Mouse (Mus musculus) cerebellum, adult 8-10 months (tissue): ENCODE data around the gene Asrgl1.
"Not testable (repeated sequence)": the region's sequence is repeated elsewhere in the genome, so short reads cannot be mapped to it uniquely, and the experiment has no call there.

Experiments
- DNase-seq: peaks from one replicate; pipeline ENCODE4 v3.0.0; 2022

The Asrgl1 gene

GRCm38 (mm10) chr19:9103986-9104385 lies 31.4 kb downstream of the Asrgl1 start:
- no peak for DNase-seq

- no peak for DNase-seq
Measured at GRCm38 (mm10) chr19:9101062-9101457, 34.4 kb downstream of the Asrgl1 start.

- no peak for DNase-seq
Measured at GRCm38 (mm10) chr19:9100297-9101061, 35.0 kb downstream of the Asrgl1 start.

GRCm38 (mm10) chr19:9099751-9100150 lies 35.7 kb downstream of the Asrgl1 start:
- DNase-seq, result no peak

GRCm38 (mm10) chr19:9097441-9097840 lies 38.0 kb downstream of the Asrgl1 start:
- DNase-seq, result no peak

GRCm38 (mm10) chr19:9095111-9095510 lies 40.3 kb downstream of the Asrgl1 start:
- DNase-seq, result no peak

GRCm38 (mm10) chr19:9090709-9091108 lies 44.7 kb downstream of the Asrgl1 start:
- DNase-seq, result no peak

GRCm38 (mm10) chr19:9090191-9090590 lies 45.2 kb downstream of the Asrgl1 start:
- no peak for DNase-seq

- no peak for DNase-seq
Measured at GRCm38 (mm10) chr19:9087821-9088220, 47.6 kb downstream of the Asrgl1 start, which contains the start of gene Scgb1a1. Gene Scgb1a1 (minus strand): TSS chr19:9087958.

- DNase-seq, result not testable (repeated sequence)
Measured at GRCm38 (mm10) chr19:9083892-9084291, 51.5 kb downstream of the Asrgl1 start.

- DNase-seq, result no peak
Measured at GRCm38 (mm10) chr19:9083010-9083355, 52.5 kb downstream of the Asrgl1 start.

GRCm38 (mm10) chr19:9082191-9083009 lies 53.0 kb downstream of the Asrgl1 start:
- DNase-seq, result peak; percentile 56

- no peak for DNase-seq
Measured at GRCm38 (mm10) chr19:9081311-9082190, 53.9 kb downstream of the Asrgl1 start.

GRCm38 (mm10) chr19:9079916-9080315 lies 55.5 kb downstream of the Asrgl1 start:
- DNase-seq, result no peak

GRCm38 (mm10) chr19:9076982-9077660 lies 58.3 kb downstream of the Asrgl1 start:
- no peak for DNase-seq

- no peak for DNase-seq
Measured at GRCm38 (mm10) chr19:9076035-9076434, 59.4 kb downstream of the Asrgl1 start.

- no peak for DNase-seq
Measured at GRCm38 (mm10) chr19:9075558-9075957, 59.9 kb downstream of the Asrgl1 start.

GRCm38 (mm10) chr19:9074424-9074823 lies 61.0 kb downstream of the Asrgl1 start:
- DNase-seq, result no peak

GRCm38 (mm10) chr19:9073776-9074411 lies 61.5 kb downstream of the Asrgl1 start:
- DNase-seq, result no peak

- no peak for DNase-seq
Measured at GRCm38 (mm10) chr19:9072157-9072530, 63.3 kb downstream of the Asrgl1 start.

GRCm38 (mm10) chr19:9071456-9072156 lies 63.8 kb downstream of the Asrgl1 start:
- no peak for DNase-seq
